Mouse (Mus musculus): ENCODE results near the gene Zfp628. TPM values are rescaled to one million over a fixed set of nuclear protein-coding genes. Genes with fewer than 3 reads are reported as not detected.

The Zfp628 gene
- polyA plus RNA-seq, 1 experiment from 2014 or later, result 1.8 TPM

DNA sequence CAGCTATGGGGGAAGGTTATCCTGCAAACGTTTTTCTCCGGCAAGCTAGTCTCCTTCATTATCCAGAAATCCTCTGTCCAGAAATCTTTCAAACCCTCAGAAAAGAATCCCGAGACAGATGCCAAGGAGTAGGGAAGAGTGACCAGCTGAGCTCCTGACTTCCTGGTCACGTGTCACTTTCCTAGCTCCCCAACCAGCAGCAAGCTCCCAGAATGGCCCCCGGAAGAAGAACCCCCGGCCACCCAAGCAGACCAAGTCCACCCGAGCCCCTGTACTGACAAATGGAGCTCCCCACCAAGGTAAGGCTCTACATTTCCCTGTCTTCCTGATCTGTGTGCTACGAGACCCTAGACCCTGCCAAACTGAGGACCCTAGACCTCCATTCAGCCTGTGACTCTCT, 12.7 kb downstream of the Zfp628 start:
- H3K9ac ChIP-seq (ENCODE audit: low read length), result no peak overlapping the region
- no peaks in the 10 kb centered on the region for H3K9me3 ChIP-seq (ENCODE audit: control insufficient read depth, low read length)
- no peak overlapping the region for H3K27ac ChIP-seq (replicated peaks)
- H3K27me3 ChIP-seq (ENCODE audit: control insufficient read depth, insufficient read depth, low read length), result no peaks in the 10 kb centered on the region
- WGBS, result 47% methylated on average over 8 of the region's 8 CpGs
- TF ChIP-seq CTCF (IDR thresholded peaks at IDR 0.05; ENCODE audit: low read depth), result no peak
- TF ChIP-seq EP300 (optimal IDR thresholded peaks at IDR 0.05), result no peak
- H3K4me2 ChIP-seq (replicated peaks; ENCODE audit: low read depth), result peak overlapping the region; percentile 32
- H3K4me1 ChIP-seq (replicated peaks; ENCODE audit: control insufficient read depth, insufficient read depth), result peaks cover 10% of the 10 kb centered on the region
- H3K4me3 ChIP-seq (ENCODE audit: low read depth, low read length), result 0 out of 2 replicates have a peak overlapping the region, but pooled peaks have one; percentile 13
- ATAC-seq (ENCODE audit: low FRiP score, low TSS enrichment), result no peak
- no peak for DNase-seq (ENCODE audit: low spot score)
- H3K36me3 ChIP-seq (ENCODE audit: control insufficient read depth, insufficient read depth, low read length), result no peaks in the 10 kb centered on the region

DNA sequence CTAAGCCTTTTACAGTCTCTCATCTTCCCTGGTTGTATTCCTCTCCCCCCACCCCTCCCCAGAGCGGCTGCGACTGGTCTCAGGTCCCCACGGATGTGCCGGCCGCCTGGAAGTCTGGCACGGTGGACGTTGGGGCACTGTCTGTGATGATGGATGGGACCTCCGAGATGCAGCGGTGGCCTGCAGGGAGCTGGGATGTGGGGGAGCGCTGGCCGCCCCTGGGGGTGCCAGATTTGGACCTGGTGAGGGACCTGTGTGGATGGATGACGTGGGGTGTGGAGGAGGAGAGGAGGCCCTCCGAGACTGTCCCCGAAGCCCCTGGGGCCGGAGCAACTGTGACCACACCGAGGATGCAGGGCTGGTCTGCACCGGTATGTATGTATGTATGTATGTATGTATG, 13.3 kb downstream of the Zfp628 start:
- no peak overlapping the region for H3K27ac ChIP-seq (replicated peaks)
- H3K36me3 ChIP-seq (ENCODE audit: control insufficient read depth, insufficient read depth, low read length), result no peaks in the 10 kb centered on the region
- no peak overlapping the region; the same call in 1 of the 2 replicates for H3K4me2 ChIP-seq (replicated peaks; ENCODE audit: low read depth)
- no peak for TF ChIP-seq CTCF (IDR thresholded peaks at IDR 0.05; ENCODE audit: low read depth)
- H3K9me3 ChIP-seq (ENCODE audit: control insufficient read depth, low read length), result no peaks in the 10 kb centered on the region
- 70% methylated on average over 17 of the region's 17 CpGs for WGBS
- 0 out of 2 replicates have a peak overlapping the region, but pooled peaks have one; percentile 13 for H3K4me3 ChIP-seq (ENCODE audit: low read depth, low read length)
- DNase-seq (ENCODE audit: low spot score) (no peak), ATAC-seq (ENCODE audit: low FRiP score, low TSS enrichment) (no peak)
- H3K9ac ChIP-seq (ENCODE audit: low read length), result no peak overlapping the region
- H3K27me3 ChIP-seq (ENCODE audit: control insufficient read depth, insufficient read depth, low read length), result no peaks in the 10 kb centered on the region
- peaks cover 7% of the 10 kb centered on the region for H3K4me1 ChIP-seq (replicated peaks; ENCODE audit: control insufficient read depth, insufficient read depth)

DNA sequence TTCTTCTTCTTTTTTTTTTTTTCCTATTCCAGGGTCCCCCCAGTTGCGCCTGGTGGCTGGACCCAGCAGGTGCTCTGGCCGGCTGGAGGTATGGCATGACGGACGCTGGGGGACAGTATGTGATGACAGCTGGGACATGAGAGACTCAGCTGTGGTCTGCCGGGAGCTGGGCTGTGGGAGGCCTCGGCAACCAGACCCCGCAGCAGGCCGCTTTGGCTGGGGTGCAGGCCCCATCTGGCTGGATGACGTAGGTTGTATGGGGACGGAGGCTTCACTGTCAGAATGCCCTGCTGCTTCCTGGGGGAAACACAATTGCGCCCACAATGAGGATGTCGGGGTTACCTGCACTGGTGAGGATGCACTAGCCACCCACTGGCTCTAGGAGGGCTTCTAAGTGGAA, 18.1 kb downstream of the Zfp628 start:
- Histone ChIP-seq H3K4me1 (replicated peaks; ENCODE audit: control insufficient read depth, insufficient read depth) (no peaks in the 10 kb centered on the region), H3K36me3 (ENCODE audit: control insufficient read depth, insufficient read depth, low read length) (no peaks in the 10 kb centered on the region), H3K9me3 (ENCODE audit: control insufficient read depth, low read length) (no peaks in the 10 kb centered on the region), H3K27ac (replicated peaks) (no peak overlapping the region), H3K4me2 (replicated peaks; ENCODE audit: low read depth) (no peak overlapping the region), H3K4me3 (ENCODE audit: low read depth, low read length) (no peak overlapping the region), H3K27me3 (ENCODE audit: control insufficient read depth, insufficient read depth, low read length) (no peaks in the 10 kb centered on the region), H3K9ac (ENCODE audit: low read length) (no peak overlapping the region)
- 76% methylated on average over 12 of the region's 12 CpGs for WGBS
- TF ChIP-seq EP300 (optimal IDR thresholded peaks at IDR 0.05), result no peak
- TF ChIP-seq CTCF (IDR thresholded peaks at IDR 0.05; ENCODE audit: low read depth), result no peak
- ATAC-seq (ENCODE audit: low FRiP score, low TSS enrichment) (no peak), DNase-seq (ENCODE audit: low spot score) (no peak)

DNA sequence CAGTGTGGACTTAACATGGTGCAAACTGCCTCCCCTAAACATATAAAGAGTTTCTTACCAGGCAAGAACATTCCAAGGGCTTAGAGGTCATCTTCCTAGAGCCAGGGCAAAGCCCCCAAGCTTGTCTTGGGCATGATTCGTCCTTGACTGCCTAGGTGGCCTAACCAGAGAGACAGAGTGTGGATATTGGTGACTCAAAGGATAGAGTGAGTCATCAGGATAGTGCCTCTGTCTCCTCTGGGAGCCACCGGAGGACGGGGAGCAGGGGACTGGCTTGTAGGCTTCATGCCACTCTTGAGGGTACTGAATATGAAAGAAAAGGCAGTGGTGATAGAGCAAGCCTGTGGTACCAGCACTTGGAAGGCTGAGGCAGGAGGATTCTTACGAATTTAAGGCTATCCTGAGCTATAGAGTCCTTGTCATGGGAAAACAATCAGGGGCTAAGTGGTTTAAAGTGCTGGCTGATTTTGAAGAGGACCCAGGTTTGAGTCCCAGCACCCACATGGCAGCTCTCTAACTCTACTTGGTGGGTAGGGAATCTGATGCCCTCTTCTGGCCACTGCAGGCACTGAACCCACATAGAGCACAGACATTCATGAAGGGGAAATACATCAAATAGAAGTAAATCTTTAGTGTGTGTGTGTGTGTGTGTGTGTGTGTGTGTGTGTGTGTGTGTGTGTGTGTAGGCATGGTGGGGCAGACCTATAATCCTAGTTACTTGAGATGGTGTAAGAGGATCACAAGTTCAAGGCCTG, 19.3 kb downstream of the Zfp628 start:
- no peaks in the 10 kb centered on the region for H3K4me1 ChIP-seq (replicated peaks; ENCODE audit: control insufficient read depth, insufficient read depth)
- H3K4me3 ChIP-seq (ENCODE audit: low read depth, low read length), result no peak overlapping the region
- DNase-seq (ENCODE audit: low spot score) (no peak), ATAC-seq (ENCODE audit: low FRiP score, low TSS enrichment) (no peak)
- no peaks in the 10 kb centered on the region for H3K27me3 ChIP-seq (ENCODE audit: control insufficient read depth, insufficient read depth, low read length)
- peak; percentile 44 for TF ChIP-seq CTCF (IDR thresholded peaks at IDR 0.05; ENCODE audit: low read depth)
- TF ChIP-seq EP300 (optimal IDR thresholded peaks at IDR 0.05), result no peak
- 73% methylated on average over 4 of the region's 4 CpGs for WGBS
- H3K27ac ChIP-seq (replicated peaks), result no peak overlapping the region
- no peaks in the 10 kb centered on the region for H3K36me3 ChIP-seq (ENCODE audit: control insufficient read depth, insufficient read depth, low read length)
- no peaks in the 10 kb centered on the region for H3K9me3 ChIP-seq (ENCODE audit: control insufficient read depth, low read length)
- no peak overlapping the region for H3K9ac ChIP-seq (ENCODE audit: low read length)
- H3K4me2 ChIP-seq (replicated peaks; ENCODE audit: low read depth), result no peak overlapping the region

DNA sequence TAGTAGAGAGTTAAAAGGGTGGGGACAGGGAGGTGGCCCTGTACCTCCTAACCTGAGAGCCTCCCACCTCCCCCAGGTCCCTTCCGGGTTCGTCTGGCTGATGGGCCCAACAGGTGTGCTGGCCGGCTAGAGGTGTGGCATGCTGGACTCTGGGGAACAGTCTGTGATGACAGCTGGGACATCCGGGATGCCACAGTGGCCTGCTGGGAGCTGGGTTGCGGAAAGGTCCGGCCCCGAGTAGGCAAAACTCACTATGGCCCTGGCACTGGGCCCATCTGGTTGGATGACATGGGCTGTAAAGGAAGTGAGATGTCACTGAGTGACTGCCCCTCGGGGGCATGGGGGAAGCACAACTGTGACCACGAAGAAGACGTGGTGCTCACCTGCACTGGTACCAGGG, 21.8 kb downstream of the Zfp628 start:
- WGBS, result 74% methylated on average over 10 of the region's 10 CpGs
- Histone ChIP-seq H3K4me2 (replicated peaks; ENCODE audit: low read depth) (no peak overlapping the region), H3K4me1 (replicated peaks; ENCODE audit: control insufficient read depth, insufficient read depth) (no peaks in the 10 kb centered on the region), H3K9me3 (ENCODE audit: control insufficient read depth, low read length) (no peaks in the 10 kb centered on the region), H3K4me3 (ENCODE audit: low read depth, low read length) (no peak overlapping the region), H3K27ac (replicated peaks) (no peak overlapping the region), H3K36me3 (ENCODE audit: control insufficient read depth, insufficient read depth, low read length) (no peaks in the 10 kb centered on the region), H3K27me3 (ENCODE audit: control insufficient read depth, insufficient read depth, low read length) (no peaks in the 10 kb centered on the region), H3K9ac (ENCODE audit: low read length) (no peak overlapping the region)
- TF ChIP-seq CTCF (IDR thresholded peaks at IDR 0.05; ENCODE audit: low read depth) (no peak), EP300 (optimal IDR thresholded peaks at IDR 0.05) (no peak)
- DNase-seq (ENCODE audit: low spot score) (no peak), ATAC-seq (ENCODE audit: low FRiP score, low TSS enrichment) (no peak)

DNA sequence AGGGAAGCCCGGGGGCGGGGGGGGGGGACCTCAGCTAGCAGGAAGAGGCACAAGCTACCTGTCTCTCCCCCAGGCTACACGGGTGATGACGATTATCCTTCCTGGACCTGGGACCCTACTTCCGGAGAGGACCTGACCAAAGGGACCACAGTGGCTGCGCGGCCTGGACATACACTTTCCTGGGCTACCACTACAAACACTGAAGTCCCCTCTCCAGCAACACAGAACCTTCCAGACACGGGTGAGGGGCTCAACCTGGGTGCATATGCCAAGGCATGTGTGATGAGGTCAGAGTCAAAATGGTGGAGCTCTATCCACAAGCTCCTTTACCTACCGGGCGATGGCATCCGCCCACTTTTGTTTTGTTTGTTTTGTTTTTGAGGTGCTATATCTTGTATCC, 22.4 kb downstream of the Zfp628 start:
- ATAC-seq (ENCODE audit: low FRiP score, low TSS enrichment), result no peak
- no peak overlapping the region for H3K4me3 ChIP-seq (ENCODE audit: low read depth, low read length)
- H3K4me2 ChIP-seq (replicated peaks; ENCODE audit: low read depth), result no peak overlapping the region
- H3K36me3 ChIP-seq (ENCODE audit: control insufficient read depth, insufficient read depth, low read length), result no peaks in the 10 kb centered on the region
- DNase-seq (ENCODE audit: low spot score), result no peak
- no peaks in the 10 kb centered on the region for H3K27me3 ChIP-seq (ENCODE audit: control insufficient read depth, insufficient read depth, low read length)
- TF ChIP-seq EP300 (optimal IDR thresholded peaks at IDR 0.05) (no peak), CTCF (IDR thresholded peaks at IDR 0.05; ENCODE audit: low read depth) (no peak)
- H3K9ac ChIP-seq (ENCODE audit: low read length), result no peak overlapping the region
- WGBS, result 73% methylated on average over 10 of the region's 11 CpGs
- no peaks in the 10 kb centered on the region for H3K9me3 ChIP-seq (ENCODE audit: control insufficient read depth, low read length)
- no peak overlapping the region for H3K27ac ChIP-seq (replicated peaks)
- no peaks in the 10 kb centered on the region for H3K4me1 ChIP-seq (replicated peaks; ENCODE audit: control insufficient read depth, insufficient read depth)
